In the genomic region with DNA sequence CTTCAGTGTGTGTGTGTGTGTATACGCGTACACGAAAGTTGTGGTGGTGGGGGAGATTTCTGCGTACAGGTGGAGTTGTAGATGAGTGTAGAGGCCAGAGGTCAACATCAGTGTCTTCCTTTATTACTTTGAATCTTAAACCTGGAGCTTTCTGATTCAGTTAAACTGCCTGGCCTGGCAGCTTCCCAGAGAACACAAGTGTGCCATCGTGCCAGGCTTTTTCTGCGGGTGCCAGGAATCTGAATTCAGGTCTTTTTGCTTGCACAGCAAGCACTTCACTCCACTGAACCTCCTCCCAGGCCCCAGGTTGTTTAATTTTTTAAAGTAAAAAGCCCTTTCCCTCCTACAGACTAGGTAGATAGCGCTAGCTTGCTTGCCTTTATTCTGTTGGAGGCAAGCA, we compare ENCODE assay signal across 8 mouse cellular contexts. TPM values are rescaled to one million over a fixed set of nuclear protein-coding genes. Genes with fewer than 3 reads are reported as not detected.
A peak's percentile ranks its signal among the peaks of the same experiment; 100 is the strongest.
DNase-seq lines count a peak whose midpoint lies in the region; ATAC-seq and TF ChIP-seq lines count a peak whose summit lies in the region.

No protein-coding gene starts in this region.

- DNase-seq in right cerebral cortex, postnatal 10 days (ENCODE audit: low spot score in 2 of 2), result peak; percentile 46 to 49
- DNase-seq in right cerebral cortex, adult 2 months (ENCODE audit: low spot score in 2 of 2), result no peak
- no peak for DNase-seq in left cerebral cortex, adult 11 months (ENCODE audit: low spot score)
- DNase-seq in spleen, postnatal 4 days (ENCODE audit: low spot score in 2 of 2), result no peak
- DNase-seq in retina, postnatal 1 day, result no peak

- ATAC-seq in forebrain, embryonic 15.5 days (replicated peaks), result no peak
- no peak for ATAC-seq in limb, embryonic 12.5 days (ENCODE audit: insufficient number of reproducible peaks, insufficient read depth, low FRiP score, low TSS enrichment, low read depth)

- H3K4me2 ChIP-seq in forebrain, embryonic 15.5 days (replicated peaks), result peak overlapping the region; percentile 60
- H3K4me2 ChIP-seq in limb, embryonic 12.5 days, result peak overlapping the region; percentile 65

- H3K27me3 ChIP-seq in forebrain, embryonic 15.5 days, result no peaks in the 10 kb centered on the region
- no peaks in the 10 kb centered on the region for H3K27me3 ChIP-seq in limb, embryonic 12.5 days
- H3K27me3 ChIP-seq in small intestine, adult 2 months (ENCODE audit: control insufficient read depth, insufficient read depth, low read length), result no peaks in the 10 kb centered on the region

- TF ChIP-seq POLR2A in small intestine, adult 2 months (IDR thresholded peaks at IDR 0.05; ENCODE audit: low read depth, low read length), result no peak

- no peak for TF ChIP-seq CTCF in small intestine, adult 2 months (IDR thresholded peaks at IDR 0.05; ENCODE audit: extremely low read depth, insufficient read length, insufficient replicate concordance, low read depth, low read length)

- 86% methylated on average over 7 of the region's 7 CpGs for WGBS in forebrain, embryonic 15.5 days
- 84% methylated on average over 7 of the region's 7 CpGs for WGBS in limb, embryonic 12.5 days
- 37% methylated on average over 7 of the region's 7 CpGs for WGBS in small intestine, adult 2 months

- 0 out of 2 replicates have a peak, but pooled peaks cover 6% of the 10 kb centered on the region for H3K36me3 ChIP-seq in forebrain, embryonic 15.5 days
- peaks cover 23% of the 10 kb centered on the region; the same call in 1 of the 2 replicates for H3K36me3 ChIP-seq in limb, embryonic 12.5 days
- H3K36me3 ChIP-seq in small intestine, adult 2 months (ENCODE audit: control insufficient read depth, insufficient read depth, low read length), result no peaks in the 10 kb centered on the region

- H3K9me3 ChIP-seq in forebrain, embryonic 15.5 days, result no peaks in the 10 kb centered on the region
- no peaks in the 10 kb centered on the region for H3K9me3 ChIP-seq in limb, embryonic 12.5 days

- H3K4me1 ChIP-seq in forebrain, embryonic 15.5 days, result peaks cover 19% of the 10 kb centered on the region
- H3K4me1 ChIP-seq in limb, embryonic 12.5 days (replicated peaks), result peaks cover 20% of the 10 kb centered on the region
- peaks cover 9% of the 10 kb centered on the region; the same call in 1 of the 2 replicates for H3K4me1 ChIP-seq in small intestine, adult 2 months (ENCODE audit: control insufficient read depth, insufficient read depth, insufficient read length, low read length)

- H3K4me3 ChIP-seq in forebrain, embryonic 15.5 days, result peak overlapping the region; percentile 65
- peak overlapping the region; percentile 92 for H3K4me3 ChIP-seq in limb, embryonic 12.5 days (replicated peaks)
- peak overlapping the region; percentile 70; the same call in 1 of the 2 replicates for H3K4me3 ChIP-seq in small intestine, adult 2 months (ENCODE audit: low read depth, low read length)

- H3K9ac ChIP-seq in forebrain, embryonic 15.5 days (replicated peaks), result peak overlapping the region; percentile 93; the same call in 1 of the 2 replicates
- H3K9ac ChIP-seq in limb, embryonic 12.5 days (replicated peaks), result peak overlapping the region; percentile 99

- no peak overlapping the region for H3K27ac ChIP-seq in forebrain, embryonic 15.5 days (replicated peaks)
- H3K27ac ChIP-seq in limb, embryonic 12.5 days, result peak overlapping the region; percentile 99
- H3K27ac ChIP-seq in small intestine, adult 2 months (ENCODE audit: insufficient read depth, low read depth, low read length), result peak overlapping the region; percentile 90

RNA-seq across cellular contexts. Expression of gene Cep63, which starts 1.1 kb away (rescaled TPM):
- 48.1 and 49.6 TPM in 2 replicates for polyA plus RNA-seq in forebrain, embryonic 15.5 days (2015; fragmentation: Nextera tagmentation; extraction: Ambion mirVana)
- polyA plus RNA-seq in limb, embryonic 12.5 days (2016; fragmentation: Nextera tagmentation; extraction: Ambion mirVana), result 52.6 and 53.7 TPM in 2 replicates
- 1.1 and 1.3 TPM in 2 replicates for polyA plus RNA-seq in small intestine, adult 2 months (2012; rRNA removed)

RNA-seq across cellular contexts. Expression of gene Anapc13, which starts 1.3 kb away (rescaled TPM):
- polyA plus RNA-seq in forebrain, embryonic 15.5 days (2015; fragmentation: Nextera tagmentation; extraction: Ambion mirVana), result 148 and 166 TPM in 2 replicates
- 196 and 209 TPM in 2 replicates for polyA plus RNA-seq in limb, embryonic 12.5 days (2016; fragmentation: Nextera tagmentation; extraction: Ambion mirVana)
- polyA plus RNA-seq in small intestine, adult 2 months (2012; rRNA removed), result 22.1 and 45.1 TPM in 2 replicates

Comparison
In these comparisons a context has a peak if more than half of its experiments do, and no peak if none do; other contexts are left out.
1. DNase-seq: peak in right cerebral cortex, postnatal 10 days (2 of 2); none in right cerebral cortex, adult 2 months (0 of 2), left cerebral cortex, adult 11 months (single experiment), spleen, postnatal 4 days (0 of 2) and retina, postnatal 1 day (single experiment).
2. RNA of gene Cep63, which starts 1.1 kb away (polyA plus RNA-seq): 52.6 to 53.7 TPM in limb, embryonic 12.5 days and 48.1 to 49.6 TPM in forebrain, embryonic 15.5 days; 1.1 to 1.3 TPM in small intestine, adult 2 months; every median in the first group is over 10 times any median in the second.
3. Peak in every context shown above with its lines, with median percentiles within 50 percentile points of each other: H3K4me3 ChIP-seq.